Mouse (Mus musculus): ENCODE measurements at regions not wholly inside any gene's neighbourhood (a gene's known extent, or its start where the extent isn't known, plus 50 kb on each side); places are given as distances from the start of the nearest gene placed in this dataset.
"Not testable (repeated sequence)": the region's sequence is repeated elsewhere in the genome, so short reads cannot be mapped to it uniquely, and the experiment has no call there.

- no peak for DNase-seq (ENCODE audit: low read depth)
These were observed 606.2 kb upstream of the Gpc5 start for GRCm38 (mm10) chr14:114485781-114486180.

- not testable (repeated sequence) for DNase-seq (ENCODE audit: low read depth)
These were observed 598.6 kb upstream of the Gpc5 start for GRCm38 (mm10) chr14:114493371-114493770.

GRCm38 (mm10) chr14:114504976-114505375 is 587.0 kb upstream of the Gpc5 start:
- DNase-seq (ENCODE audit: low read depth), result no peak

- no peak for DNase-seq (ENCODE audit: low read depth)
These were observed 543.9 kb upstream of the Gpc5 start for GRCm38 (mm10) chr14:114547910-114548680.

GRCm38 (mm10) chr14:114549101-114549500 is 542.9 kb upstream of the Gpc5 start:
- no peak for DNase-seq (ENCODE audit: low read depth)

- no peak for DNase-seq (ENCODE audit: low read depth)
These were observed 525.5 kb upstream of the Gpc5 start for GRCm38 (mm10) chr14:114566411-114567030.

GRCm38 (mm10) chr14:114567673-114568309 is 524.2 kb upstream of the Gpc5 start:
- DNase-seq (ENCODE audit: low read depth), result no peak

- no peak for DNase-seq (ENCODE audit: low read depth)
These were observed 504.5 kb upstream of the Gpc5 start for GRCm38 (mm10) chr14:114587367-114588064.

- no peak for DNase-seq (ENCODE audit: low read depth)
These were observed 482.7 kb upstream of the Gpc5 start for GRCm38 (mm10) chr14:114609296-114609695.

- no peak for DNase-seq (ENCODE audit: low read depth)
These were observed 479.6 kb upstream of the Gpc5 start for GRCm38 (mm10) chr14:114612400-114612799.

- DNase-seq (ENCODE audit: low read depth), result no peak
These were observed 435.4 kb upstream of the Gpc5 start for GRCm38 (mm10) chr14:114656636-114657035.

- no peak for DNase-seq (ENCODE audit: low read depth)
These were observed 430.0 kb upstream of the Gpc5 start for GRCm38 (mm10) chr14:114662028-114662427.

GRCm38 (mm10) chr14:114685133-114685532 is 406.9 kb upstream of the Gpc5 start:
- DNase-seq (ENCODE audit: low read depth), result no peak

GRCm38 (mm10) chr14:114694930-114695329 is 397.1 kb upstream of the Gpc5 start:
- DNase-seq (ENCODE audit: low read depth), result no peak

GRCm38 (mm10) chr14:114697543-114697942 is 394.5 kb upstream of the Gpc5 start:
- DNase-seq (ENCODE audit: low read depth), result no peak

- no peak for DNase-seq (ENCODE audit: low read depth)
These were observed 368.9 kb upstream of the Gpc5 start for GRCm38 (mm10) chr14:114723080-114723479.

- DNase-seq (ENCODE audit: low read depth), result no peak
These were observed 324.7 kb upstream of the Gpc5 start for GRCm38 (mm10) chr14:114767323-114767722.

- DNase-seq (ENCODE audit: low read depth), result no peak
These were observed 315.3 kb upstream of the Gpc5 start for GRCm38 (mm10) chr14:114776723-114777122.

- no peak for DNase-seq (ENCODE audit: low read depth)
These were observed 310.2 kb upstream of the Gpc5 start for GRCm38 (mm10) chr14:114781821-114782220.

GRCm38 (mm10) chr14:114790946-114791830 is 300.8 kb upstream of the Gpc5 start:
- no peak for DNase-seq (ENCODE audit: low read depth)

GRCm38 (mm10) chr14:114791831-114792224 is 300.2 kb upstream of the Gpc5 start:
- no peak for DNase-seq (ENCODE audit: low read depth)

All from gonadal fat pad, adult 2 months (tissue).